Mouse (Mus musculus): ENCODE measurements at regions not wholly inside any gene's neighbourhood (a gene's known extent, or its start where the extent isn't known, plus 50 kb on each side); places are given as distances from the start of the nearest gene placed in this dataset.

DNA sequence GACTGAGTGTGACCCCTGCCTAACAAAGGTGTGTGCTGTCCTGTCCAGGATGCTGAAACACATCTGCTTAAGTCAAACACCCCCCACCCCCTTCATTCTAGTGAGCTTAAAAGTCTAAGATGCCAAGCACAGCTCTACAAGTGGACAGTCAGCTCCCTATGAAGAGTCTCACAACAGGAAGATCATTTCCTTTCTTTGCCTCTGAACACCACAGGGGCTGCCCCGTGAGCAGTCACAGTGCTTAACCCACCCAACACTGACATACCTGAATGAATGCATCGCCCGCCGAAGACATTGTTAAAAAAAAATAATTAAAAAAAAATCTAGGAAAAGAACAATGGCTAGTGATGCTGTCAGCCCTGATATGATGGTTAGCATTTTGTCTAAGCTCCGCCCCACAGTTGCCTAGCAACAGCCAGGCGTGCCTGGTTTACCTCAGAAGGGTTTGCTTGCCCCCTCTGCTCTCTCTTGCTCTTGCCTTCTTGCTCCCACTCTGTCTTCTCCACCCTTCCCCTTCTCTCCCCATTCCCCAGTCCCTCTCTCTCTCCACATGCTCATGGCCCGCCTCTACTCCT is 187.7 kb downstream of the Ly86 start:
- DNase-seq: peak; percentile 47 to 48

DNA sequence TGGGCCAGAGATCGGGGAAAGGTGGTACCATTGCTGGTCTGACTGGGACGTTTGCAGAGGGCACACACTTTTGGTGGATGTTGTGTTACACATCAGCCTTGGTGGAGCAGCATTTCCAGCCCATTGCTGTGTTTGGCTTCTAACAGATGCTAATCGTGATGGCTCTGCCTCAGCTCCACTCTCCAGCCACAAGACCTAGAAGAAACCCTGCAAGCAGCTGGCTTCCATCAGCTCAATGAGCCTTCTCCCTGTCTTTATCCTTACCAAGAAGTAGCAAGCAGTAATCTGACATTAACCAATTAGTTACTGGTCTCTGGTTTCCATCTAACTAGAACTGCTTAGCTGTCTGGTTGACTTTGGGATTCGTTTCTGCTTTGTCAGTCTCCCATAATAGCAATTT is 188.8 kb downstream of the Ly86 start:
- no peak for DNase-seq

DNA sequence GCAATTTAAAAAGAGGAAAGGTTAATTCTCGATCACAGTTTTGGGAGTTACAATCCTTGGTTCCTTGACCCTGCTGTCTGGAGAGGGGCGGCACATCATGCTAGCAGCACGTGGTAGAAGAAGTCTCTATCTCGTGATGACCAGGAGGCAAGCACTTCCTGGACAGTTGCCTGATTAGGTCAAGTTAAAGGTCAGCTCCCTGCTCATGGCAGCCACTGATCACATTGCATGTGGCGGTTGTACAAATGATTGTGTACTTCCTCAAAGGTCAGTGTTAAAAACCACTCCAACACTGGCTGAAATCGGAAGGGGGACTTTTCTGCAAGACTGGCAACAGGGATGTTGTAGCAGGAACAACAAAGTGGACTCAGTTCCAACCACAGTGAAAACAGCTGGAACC is 192.3 kb downstream of the Ly86 start:
- no peak for DNase-seq

DNA sequence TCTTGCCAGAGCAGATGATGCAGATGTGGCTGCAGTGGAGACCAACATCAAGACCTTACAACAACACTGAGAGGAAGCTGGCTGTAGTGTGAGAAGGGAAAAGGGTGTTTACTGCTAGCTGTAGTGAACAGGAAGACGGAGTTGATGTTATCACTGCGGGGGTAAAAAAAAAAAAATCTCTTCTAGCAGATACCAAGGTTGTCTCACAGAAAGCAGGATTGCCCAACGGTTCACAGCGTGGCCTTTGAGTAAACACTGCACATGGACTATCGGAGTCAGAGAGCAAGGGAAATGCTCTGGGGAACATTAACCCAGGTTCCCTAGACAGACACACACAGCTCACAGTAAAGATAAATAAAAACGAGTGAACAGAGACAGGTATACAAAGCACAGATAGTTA is 192.8 kb downstream of the Ly86 start:
- DNase-seq: no peak

DNA sequence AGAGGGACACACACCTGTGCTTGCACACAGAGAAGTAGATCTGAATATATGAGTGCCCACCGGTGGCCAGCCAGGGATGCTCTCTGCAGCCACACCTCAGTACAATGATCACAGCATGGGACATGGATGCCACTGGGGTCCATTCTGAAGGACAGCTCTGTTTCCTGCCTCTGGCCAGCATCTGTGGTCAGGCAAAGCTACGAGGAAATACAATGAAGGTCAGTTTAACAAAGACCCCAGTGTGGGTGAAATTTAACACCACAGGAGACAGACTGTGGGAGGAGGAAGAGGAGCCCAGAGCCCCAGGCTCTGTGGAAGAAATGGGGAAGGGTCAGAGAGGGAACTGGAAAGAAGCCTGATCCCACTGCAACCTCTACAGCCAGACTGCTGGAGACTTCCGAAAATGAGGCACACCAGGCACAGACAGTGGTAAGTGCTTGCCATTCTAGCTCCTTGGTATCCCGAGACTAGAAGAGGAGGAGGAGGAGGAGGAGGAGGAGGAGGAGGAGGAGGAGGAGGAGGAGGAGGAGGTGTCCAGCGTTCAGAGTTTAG is 196.0 kb downstream of the Ly86 start:
- no peak for DNase-seq

DNA sequence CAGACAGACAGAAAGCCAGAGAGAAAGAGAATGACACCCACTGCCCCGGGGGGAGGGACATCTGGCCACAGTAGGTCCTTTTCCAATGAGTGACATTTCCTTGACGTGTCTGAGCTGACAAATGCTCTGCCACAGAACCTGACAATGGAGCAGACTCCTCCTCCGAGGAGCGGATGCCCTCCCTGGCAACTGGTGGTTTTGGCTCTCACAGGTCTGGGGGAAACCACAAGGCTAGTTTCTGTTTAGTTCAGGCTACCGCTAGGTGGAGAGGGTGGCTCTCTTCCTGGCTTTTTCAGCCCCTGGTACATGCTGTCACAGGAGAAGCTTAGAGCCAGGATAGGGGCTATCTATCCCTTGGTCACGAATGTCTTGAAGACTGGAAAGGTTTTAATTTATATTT is 196.7 kb downstream of the Ly86 start:
- peak; percentile 66 to 69 for DNase-seq

DNA sequence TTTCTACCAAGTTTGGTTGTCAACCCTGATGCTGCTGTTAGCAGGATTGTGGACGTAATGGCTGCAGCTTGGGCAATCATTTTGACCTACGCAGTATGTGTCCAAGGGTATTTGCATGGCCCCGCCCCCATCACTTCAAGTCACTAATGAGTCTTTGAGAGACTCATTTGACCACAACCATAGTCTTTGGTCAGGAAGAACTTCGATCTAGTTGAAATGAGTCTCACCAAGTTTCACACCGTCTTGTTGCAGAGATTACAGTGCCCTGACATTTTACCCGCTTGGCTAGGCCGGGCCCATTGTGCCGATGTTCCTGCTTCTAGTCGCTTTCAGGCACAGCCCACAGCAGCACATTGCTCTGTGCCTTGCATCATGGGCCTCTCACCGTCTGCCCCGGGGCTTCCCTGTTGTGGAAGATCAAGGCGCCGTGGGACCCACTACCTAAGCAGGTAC is 197.8 kb downstream of the Ly86 start:
- DNase-seq: peak; percentile 12 to 16

DNA sequence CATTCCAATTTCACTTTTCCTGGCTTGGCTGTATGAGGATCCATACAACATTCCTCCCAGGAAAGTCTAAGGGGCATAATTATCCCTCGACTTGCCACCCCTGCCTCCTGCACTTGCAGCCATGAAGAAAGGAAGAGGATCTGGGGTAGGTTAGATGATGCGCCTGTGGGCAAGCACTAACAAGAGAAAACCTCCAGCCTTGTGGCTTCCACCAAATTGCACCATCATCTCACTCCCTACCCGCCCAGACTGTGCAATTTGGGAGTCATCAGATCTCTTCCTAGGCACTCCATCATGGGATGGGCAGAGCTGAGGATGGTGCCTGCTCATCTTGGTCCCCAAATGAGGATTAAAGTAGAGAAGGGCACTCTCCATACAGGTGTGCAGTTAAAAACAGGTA is 198.8 kb downstream of the Ly86 start:
- no peak for DNase-seq

DNA sequence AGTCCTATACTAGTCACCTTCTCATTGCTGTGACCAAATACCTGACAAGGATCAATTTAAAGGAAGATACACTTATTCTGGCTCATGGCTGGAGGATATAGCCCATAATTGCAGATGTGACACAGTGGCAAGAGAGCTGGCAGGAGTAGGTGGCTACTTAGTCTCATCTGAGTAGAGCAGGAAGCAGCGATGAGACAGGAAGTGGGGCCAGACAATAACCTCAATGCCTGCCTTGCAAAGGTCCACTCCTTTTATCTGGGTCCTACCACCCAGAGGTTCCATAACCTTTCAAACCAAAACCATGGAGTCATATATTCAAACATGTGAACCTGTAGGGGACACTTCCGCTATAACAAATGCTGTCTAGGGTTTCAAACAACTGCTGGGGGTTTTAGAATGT is 199.7 kb downstream of the Ly86 start:
- DNase-seq: peak in 1 of 2 experiments; percentile 12

DNA sequence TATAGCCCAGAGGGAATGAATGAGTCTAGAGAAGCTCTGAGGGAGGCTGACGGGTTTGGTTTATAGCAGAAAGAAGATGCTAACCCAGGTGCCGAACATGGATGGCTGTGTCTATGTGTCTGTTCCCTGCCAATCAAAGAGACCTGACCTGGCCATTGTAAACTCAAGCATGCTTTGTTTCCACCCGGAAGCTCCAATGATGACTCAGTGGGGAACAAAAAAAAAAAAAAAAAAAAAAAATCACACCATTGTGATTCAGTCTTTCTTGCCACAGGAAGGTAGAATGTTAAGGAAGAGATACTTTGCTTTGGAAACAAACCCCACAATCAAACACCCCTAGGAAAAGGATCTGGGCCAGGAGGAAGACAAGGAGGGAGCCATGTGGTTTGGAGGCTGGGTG is 201.5 kb downstream of the Ly86 start:
- DNase-seq: no peak

DNA sequence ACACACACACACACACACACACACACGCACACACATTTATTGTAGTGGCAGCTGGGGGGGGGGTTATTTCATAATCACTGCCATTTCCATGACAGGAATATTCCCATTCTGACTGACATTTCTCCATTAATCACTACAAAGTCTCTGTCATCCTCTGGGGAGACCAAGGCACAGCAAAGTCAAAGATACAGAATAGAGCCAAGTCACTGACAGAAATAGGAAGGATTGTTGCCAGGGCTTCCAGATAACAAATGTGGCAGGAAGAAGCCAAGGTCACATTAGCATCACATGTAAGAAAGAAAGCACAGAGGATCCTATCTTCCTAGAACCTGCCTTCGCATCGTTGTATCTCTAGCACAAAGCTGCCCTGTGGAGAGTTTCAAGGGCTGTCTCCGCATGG is 205.6 kb downstream of the Ly86 start:
- DNase-seq: no peak

DNA sequence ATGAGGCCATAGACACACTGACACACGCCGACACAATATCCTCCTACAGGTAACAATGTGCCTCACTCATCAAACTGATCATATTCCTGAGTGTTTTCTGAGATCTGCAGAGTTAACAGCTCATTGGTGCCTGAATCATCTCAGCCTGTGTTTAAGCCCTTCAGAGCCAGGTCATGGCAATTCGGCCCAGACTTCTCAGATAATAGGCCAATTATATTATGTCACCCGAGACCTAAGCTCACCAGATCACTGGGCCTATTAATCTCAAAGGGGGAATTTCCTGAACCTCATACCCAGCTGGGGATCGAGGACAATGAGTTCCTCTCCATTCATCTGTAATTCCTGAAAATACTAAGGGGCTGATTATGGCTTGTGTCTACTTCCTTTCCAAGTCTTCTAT is 208.4 kb downstream of the Ly86 start:
- DNase-seq: no peak

DNA sequence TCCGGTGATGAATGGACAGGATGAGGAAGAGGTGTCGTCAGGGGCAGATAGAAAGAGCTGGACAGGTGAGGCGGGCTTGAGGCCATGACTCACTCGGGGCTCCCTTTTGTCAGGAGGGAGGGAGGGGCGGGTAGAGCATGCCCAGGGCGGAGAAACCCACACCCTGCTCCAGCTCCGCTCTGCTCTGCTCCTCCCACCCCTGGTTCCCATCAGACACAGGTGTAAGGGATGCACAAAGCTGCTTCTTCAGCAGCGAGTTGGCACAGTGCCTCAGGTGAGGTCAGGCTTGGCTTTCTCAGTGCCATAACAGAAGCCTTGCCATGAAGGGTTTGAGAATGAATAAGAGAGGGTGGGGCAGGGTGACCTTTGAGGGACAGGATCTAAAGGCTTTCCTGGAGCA is 212.2 kb downstream of the Ly86 start:
- DNase-seq: no peak

DNA sequence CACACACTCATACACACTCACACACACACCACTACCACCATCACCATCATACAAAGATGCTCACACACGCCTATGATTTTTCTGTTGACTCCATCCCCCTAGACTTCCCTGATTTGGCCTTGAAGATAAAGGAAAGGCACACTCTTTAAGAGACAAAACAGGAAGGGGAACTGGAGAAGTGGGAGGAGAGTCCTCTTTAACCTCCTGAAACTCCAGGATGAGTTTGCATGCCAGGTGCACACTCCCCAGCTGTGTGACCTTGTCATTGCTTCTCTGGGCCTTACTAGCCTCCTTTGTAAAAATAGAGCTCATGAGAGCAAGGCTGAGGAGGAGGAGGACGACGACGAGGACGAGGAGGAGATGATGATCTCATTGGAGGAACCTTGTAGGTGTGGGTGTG is 212.8 kb downstream of the Ly86 start:
- no peak for DNase-seq

DNA sequence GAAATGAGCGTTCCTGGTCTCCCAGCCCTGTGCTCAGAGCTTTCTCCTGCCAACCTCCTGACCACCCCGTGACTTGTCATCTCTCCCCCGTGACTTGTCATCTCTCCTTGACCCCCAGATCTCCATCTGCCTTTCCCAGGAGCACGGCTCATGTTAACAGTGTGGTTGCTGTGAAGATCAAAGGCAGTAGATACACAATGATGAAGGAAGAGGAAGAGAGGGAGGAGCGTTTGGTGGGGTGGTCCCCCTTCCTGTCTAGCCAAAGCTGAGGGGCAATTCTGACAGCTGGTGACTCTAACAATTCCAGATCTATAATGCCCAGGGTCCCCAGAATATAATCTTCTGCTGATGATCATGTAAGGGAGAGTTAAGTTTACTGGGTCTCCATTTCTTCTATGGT is 214.0 kb downstream of the Ly86 start:
- no peak for DNase-seq

DNA sequence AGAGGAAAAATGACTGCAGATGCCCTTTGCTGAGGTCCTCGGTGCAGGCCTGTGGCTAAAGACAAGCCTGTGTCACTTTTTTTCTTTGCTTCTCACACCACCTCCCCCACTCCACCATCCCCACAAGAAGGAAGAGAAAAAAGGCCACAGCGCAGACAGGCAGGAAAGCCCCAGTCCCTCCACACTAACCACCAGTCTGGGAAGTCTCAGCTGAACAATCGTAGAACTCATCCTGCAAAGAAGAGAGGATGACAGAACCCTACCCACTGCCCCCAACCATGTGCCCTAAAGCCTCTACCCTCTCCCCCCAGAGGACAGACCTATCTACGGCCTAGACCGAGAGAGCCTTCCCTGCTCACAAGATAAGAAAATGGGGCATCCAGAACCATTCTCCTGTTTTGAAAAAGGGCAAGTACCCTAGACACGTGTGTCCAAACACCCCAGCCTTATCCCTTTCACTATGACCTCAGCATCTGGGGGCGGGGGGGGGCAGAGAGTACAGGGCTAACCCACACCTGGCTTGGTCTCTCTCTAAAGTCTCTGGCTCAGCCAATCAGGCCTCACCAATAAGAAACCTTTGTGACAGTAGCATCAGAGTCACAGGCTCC is 214.8 kb downstream of the Ly86 start:
- DNase-seq: no peak

DNA sequence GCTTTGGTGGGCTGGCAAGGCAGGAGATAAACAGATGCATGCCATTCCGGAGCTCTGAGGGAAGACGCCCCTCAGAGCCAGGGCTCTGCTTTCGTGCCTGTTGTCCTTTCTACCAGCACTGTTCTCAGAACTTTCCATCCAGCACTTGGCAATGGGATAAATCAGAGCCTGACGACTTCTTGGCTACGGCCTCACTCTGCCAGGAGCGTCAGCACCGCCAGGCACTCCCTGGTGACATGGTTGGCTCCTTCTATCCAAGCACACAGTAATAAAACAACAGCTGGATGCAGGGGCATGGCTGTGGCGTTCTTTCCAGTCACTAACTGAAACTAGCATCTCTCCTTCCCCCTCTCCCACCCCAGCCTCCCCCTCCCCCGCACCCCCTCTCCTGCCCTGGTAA is 215.4 kb downstream of the Ly86 start:
- no peak for DNase-seq

DNA sequence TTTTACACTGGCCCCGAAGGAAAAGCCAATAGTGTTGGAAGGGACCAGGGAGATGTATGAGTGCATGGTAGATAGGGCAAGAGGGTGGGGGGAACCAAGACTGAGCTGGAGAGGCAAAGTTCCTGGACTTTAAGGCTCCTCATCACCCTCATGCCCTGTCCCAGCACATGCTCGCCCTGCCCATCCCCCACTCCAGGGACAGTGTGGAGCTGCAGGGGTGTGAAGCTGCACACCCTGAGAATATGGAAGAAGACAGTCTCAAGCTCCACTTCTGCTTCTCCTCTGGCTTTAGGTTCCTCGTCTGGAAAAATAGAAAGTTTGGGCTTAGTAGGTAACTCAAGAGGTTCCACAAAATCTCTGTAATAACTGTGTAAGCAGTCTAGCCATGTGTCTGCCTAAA is 215.8 kb downstream of the Ly86 start:
- DNase-seq: no peak

DNA sequence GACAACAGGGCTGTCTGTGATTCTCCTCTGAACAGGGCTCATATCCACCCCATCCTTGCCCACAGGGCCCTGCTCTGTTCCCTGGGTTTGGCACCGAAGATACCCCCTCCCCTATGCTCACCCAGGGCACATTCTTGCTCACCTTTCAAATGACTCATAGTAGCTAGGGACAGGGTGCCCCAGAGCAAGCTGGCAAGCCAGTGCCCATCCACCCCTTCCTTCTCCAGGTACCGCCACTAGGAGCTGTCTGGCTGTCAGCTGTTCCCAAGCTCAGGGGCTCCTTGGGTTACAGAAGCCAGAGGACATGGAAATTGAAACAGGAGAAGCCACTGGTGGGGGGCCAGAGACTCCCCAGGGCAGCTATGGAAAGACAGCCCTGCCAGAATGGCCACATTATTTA is 216.4 kb downstream of the Ly86 start:
- no peak for DNase-seq

DNA sequence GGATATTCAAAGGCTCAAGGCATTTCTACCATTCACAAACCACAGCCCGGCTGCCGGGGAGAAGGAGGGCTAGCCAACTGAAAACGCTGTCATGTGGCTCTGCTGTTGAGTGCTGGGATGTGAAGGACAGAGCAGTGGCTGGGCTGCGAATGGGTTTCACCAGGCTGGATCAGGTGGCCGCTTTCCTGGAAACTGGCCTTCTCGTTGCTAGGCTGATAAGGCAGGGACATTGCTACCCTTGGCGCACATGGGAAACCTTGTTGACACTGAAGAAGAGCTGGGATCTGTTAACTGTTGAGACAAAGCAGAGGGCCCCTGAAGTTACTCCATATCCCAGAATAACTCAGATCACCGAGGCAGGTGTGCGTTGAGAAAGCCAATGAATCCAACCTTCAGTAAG is 216.1 kb upstream of the Rreb1 start:
- no peak for DNase-seq

DNA sequence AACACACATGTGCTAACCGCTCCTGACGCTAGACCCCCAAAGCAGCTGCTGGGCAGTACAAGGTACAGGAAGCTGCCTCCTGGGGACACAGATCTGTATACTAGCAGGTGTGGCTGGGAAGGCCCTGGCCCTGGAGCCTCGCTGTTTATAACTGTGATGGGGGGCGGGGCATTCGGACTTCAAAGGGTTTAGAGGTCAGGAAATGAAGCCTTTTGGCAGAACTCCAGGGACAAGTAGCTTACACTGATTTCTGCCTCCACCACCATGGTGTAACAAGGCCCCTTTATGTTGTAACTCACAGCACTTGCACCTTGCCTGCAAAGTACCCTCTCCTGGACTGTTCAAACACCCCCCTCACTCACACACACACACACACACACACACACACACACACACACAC is 215.5 kb upstream of the Rreb1 start:
- no peak for DNase-seq

DNA sequence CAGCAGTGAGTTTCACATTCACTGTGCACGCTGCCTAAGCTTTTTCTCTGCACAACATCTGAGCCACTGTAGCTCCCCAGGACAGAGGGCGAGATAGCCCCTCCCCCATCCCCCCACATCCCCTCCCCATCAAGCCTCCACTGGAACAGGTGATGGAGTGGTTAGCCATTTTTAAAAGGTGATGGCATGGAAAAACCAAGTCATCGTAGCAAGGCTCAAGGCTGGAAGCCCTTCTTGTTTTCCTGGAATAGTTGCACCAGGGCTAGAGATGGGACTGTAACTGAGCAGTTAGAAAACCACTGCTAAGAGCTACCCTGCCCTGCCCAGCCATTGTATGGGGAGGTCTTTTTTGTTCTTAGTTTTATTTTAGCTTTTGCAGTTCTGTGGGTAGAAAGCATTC is 209.1 kb upstream of the Rreb1 start:
- DNase-seq: no peak

DNA sequence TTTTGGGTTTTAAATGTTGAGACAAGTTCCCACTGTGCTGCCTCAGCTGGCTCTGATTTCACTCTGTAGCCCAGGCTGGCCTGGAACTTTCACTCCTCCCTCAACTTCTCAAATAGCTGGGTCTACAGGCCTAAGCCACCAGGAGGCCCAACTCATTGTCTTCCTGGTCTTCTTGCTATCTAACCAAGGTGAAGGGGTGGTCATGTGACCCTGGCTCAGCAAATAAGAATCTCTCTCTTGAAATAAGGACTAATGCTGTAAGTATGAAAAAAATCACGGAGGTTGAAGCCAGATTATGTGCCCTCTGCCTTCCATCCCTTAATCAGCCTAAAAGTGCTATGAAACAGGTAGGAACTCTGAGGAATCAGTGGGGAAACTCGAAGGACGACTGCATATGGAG is 208.7 kb upstream of the Rreb1 start:
- DNase-seq: no peak

DNA sequence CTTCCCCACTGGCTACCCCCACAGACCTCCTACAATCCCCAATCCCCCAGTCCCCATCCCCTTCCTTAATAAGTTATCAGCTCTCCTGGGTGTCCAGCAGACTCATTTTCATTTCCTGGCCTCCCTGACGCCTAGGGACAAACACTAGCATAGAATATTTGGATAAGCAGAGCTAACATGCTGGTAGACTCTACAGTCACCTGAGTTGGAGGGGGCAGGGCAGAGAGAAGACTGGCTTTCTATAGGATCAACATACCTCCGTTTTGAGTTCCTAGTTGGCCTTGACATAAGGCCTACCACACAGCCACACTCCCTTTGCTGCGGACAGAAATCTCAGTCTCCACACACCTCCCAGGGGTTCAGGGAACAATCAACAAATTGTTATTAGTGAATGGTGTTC is 205.2 kb upstream of the Rreb1 start:
- no peak for DNase-seq

DNA sequence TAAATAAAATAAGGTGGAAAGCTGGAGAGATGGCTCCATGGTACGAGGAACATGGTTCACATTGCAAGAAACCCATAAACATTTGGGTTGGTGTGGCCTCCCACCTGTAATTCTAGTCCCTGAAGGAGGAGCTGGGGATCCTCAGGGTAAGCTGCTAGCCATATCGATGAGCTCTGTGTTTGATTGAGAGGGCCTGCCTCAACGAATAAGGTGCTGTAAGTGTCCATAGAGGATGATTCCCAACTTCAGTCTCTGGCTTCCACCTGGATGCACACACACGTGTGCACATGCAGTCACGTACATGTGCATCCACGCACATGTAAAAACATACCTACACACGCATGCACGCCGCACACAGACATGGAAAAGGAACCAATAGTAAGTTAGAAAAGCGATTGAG is 199.0 kb upstream of the Rreb1 start:
- no peak for DNase-seq
